Comparison of ENCODE assay signal across 24 mouse cellular contexts in the genomic region with DNA sequence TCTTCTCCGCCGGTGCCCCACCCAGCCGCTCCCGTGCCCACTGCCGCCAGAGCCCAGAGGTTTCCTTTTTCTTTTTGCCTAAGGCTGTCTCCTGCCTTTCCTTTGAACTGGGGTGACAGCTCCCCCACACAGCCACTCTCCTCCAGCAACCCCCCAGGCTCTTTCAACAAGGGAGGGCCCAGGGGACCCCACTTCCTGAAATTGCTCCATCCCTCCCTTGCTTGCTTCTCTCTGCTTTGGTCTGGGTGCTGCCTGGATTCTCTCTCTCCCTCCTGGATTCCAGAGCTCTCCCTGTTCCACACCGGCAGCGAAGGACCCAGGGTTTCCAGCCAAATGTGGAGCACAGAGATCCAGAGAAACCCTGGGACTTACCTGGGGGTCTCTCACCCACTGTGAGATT. TPM values are rescaled to one million over a fixed set of nuclear protein-coding genes. Genes with fewer than 3 reads are reported as not detected.
DNase-seq lines count a peak whose midpoint lies in the region; ATAC-seq lines count a peak whose summit lies in the region.
"Had no signal": no experiment of that assay in that cellular context is flagged by ENCODE, and none has a peak within 500 bp of the region (broad histone marks: within the 10 kb centered on the region; RNA-seq: fewer than 3 reads in every experiment).

No protein-coding gene starts in this region.

- no peak overlapping the region for H3K4me3 ChIP-seq in midbrain, embryonic 11.5 days (ENCODE audit: low read depth, low read length)
- H3K4me3 ChIP-seq in midbrain, embryonic 10.5 days: no peak overlapping the region
- no peak overlapping the region for H3K4me3 ChIP-seq in kidney, embryonic 14.5 days (ENCODE audit: low read length)
- H3K4me3 ChIP-seq: forebrain, embryonic 10.5 days; forebrain, embryonic 13.5 days; heart, adult 2 months; heart, embryonic 10.5 days; heart, embryonic 13.5 days; hindbrain, embryonic 12.5 days; hindbrain, embryonic 15.5 days had no signal

- H3K27me3 ChIP-seq in midbrain, embryonic 11.5 days (ENCODE audit: control insufficient read depth, insufficient read depth, low read length): peaks cover 22% of the 10 kb centered on the region
- H3K27me3 ChIP-seq in midbrain, embryonic 10.5 days (ENCODE audit: low read depth, poor library complexity, severe bottlenecking): peaks cover 70% of the 10 kb centered on the region
- H3K27me3 ChIP-seq in kidney, embryonic 14.5 days (ENCODE audit: control insufficient read depth, insufficient read depth, low read length): peaks cover 42% of the 10 kb centered on the region

- no peak overlapping the region for H3K27ac ChIP-seq in midbrain, embryonic 11.5 days (ENCODE audit: low read depth, low read length)
- no peak overlapping the region for H3K27ac ChIP-seq in midbrain, embryonic 10.5 days (replicated peaks)
- no peak overlapping the region for H3K27ac ChIP-seq in kidney, embryonic 14.5 days (ENCODE audit: low read depth, low read length)
- H3K27ac ChIP-seq: forebrain, embryonic 10.5 days; forebrain, embryonic 13.5 days; heart, adult 2 months; heart, embryonic 10.5 days; heart, embryonic 13.5 days; hindbrain, embryonic 12.5 days; hindbrain, embryonic 15.5 days had no signal

- no peaks in the 10 kb centered on the region; the same call in 1 of the 2 replicates for H3K4me1 ChIP-seq in midbrain, embryonic 11.5 days (ENCODE audit: control insufficient read depth, insufficient read depth, low read length)
- peaks cover 11% of the 10 kb centered on the region for H3K4me1 ChIP-seq in midbrain, embryonic 10.5 days
- 0 out of 2 replicates have a peak, but pooled peaks cover 6% of the 10 kb centered on the region for H3K4me1 ChIP-seq in kidney, embryonic 14.5 days (ENCODE audit: control insufficient read depth, insufficient read depth, low read length)

- no peaks in the 10 kb centered on the region for H3K36me3 ChIP-seq in midbrain, embryonic 11.5 days (ENCODE audit: control insufficient read depth, insufficient read depth, low read length)
- no peaks in the 10 kb centered on the region for H3K36me3 ChIP-seq in midbrain, embryonic 10.5 days
- H3K36me3 ChIP-seq in kidney, embryonic 14.5 days (ENCODE audit: control insufficient read depth, insufficient read depth, low read length): no peaks in the 10 kb centered on the region
- H3K36me3 ChIP-seq: forebrain, embryonic 10.5 days; heart, embryonic 10.5 days; heart, embryonic 13.5 days; hindbrain, embryonic 12.5 days; hindbrain, embryonic 15.5 days had no signal

- no peaks in the 10 kb centered on the region for H3K9me3 ChIP-seq in midbrain, embryonic 11.5 days (ENCODE audit: control insufficient read depth, low read length)
- no peaks in the 10 kb centered on the region for H3K9me3 ChIP-seq in midbrain, embryonic 10.5 days (replicated peaks)
- H3K9me3 ChIP-seq in kidney, embryonic 14.5 days (ENCODE audit: control insufficient read depth, low read length): no peaks in the 10 kb centered on the region
- H3K9me3 ChIP-seq: forebrain, embryonic 10.5 days; forebrain, embryonic 13.5 days; heart, embryonic 10.5 days; heart, embryonic 13.5 days; hindbrain, embryonic 12.5 days; hindbrain, embryonic 15.5 days had no signal

- ATAC-seq in midbrain, embryonic 11.5 days (ENCODE audit: low FRiP score): no peak
- peak; percentile 36; the same call in 1 of the 2 replicates for ATAC-seq in common myeloid progenitor, adult 5-6 weeks (replicated peaks; ENCODE audit: low read depth, poor library complexity, severe bottlenecking)
- ATAC-seq in megakaryocyte, adult 5-6 weeks (ENCODE audit: poor library complexity, severe bottlenecking): peak; percentile 37
- ATAC-seq in kidney, embryonic 14.5 days (ENCODE audit: low FRiP score, low TSS enrichment): no peak
- ATAC-seq: activated CD4-positive, CD25-positive, alpha-beta regulatory T cell, adult 4 months; CD4-positive, CD25-positive, alpha-beta regulatory T cell, adult 4 months; forebrain, embryonic 13.5 days; forebrain, embryonic 16.5 days; intestine, postnatal 0 days had no signal

- whole genome bisulfite sequencing in midbrain, embryonic 11.5 days: 72% methylated on average over 7 of the region's 7 CpGs
- WGBS in midbrain, embryonic 10.5 days: 75% methylated on average over 7 of the region's 7 CpGs
- WGBS in kidney, embryonic 14.5 days: 50% methylated on average over 7 of the region's 7 CpGs

- H3K9ac ChIP-seq in midbrain, embryonic 11.5 days (ENCODE audit: low read length): no peak overlapping the region
- H3K9ac ChIP-seq in kidney, embryonic 14.5 days (ENCODE audit: low read depth, low read length): no peak overlapping the region
- H3K9ac ChIP-seq: forebrain, embryonic 13.5 days; heart, embryonic 13.5 days; hindbrain, embryonic 12.5 days; hindbrain, embryonic 15.5 days had no signal

- H3K4me2 ChIP-seq in midbrain, embryonic 11.5 days: no peak overlapping the region
- no peak overlapping the region for H3K4me2 ChIP-seq in kidney, embryonic 14.5 days (replicated peaks; ENCODE audit: low read depth, low read length)
- H3K4me2 ChIP-seq: forebrain, embryonic 13.5 days; heart, embryonic 13.5 days; hindbrain, embryonic 12.5 days; hindbrain, embryonic 15.5 days had no signal

- peak; percentile 51 for DNase-seq in midbrain, embryonic 11.5 days (ENCODE audit: low spot score, missing footprints)
- no peak for DNase-seq in midbrain, embryonic 10.5 days (ENCODE audit: low spot score)
- DNase-seq in frontal cortex, postnatal 10 days (ENCODE audit: low spot score in 2 of 2): no peak
- DNase-seq: adrenal gland, adult 8-10 months; adrenal gland, postnatal 25 days; cerebellum, adult 2 months; cerebellum, postnatal 36 days; gastrocnemius, postnatal 25 days; heart, adult 2 months; heart, postnatal 14 days had no signal

RNA-seq across cellular contexts. Expression of gene Lgr6, which starts 4.7 kb away (rescaled TPM):
- polyA plus RNA-seq in midbrain, embryonic 11.5 days (2014; fragmentation: Nextera tagmentation; extraction: Ambion mirVana): 0.12 and 0.15 TPM in 2 replicates
- 0.06 and 0.17 TPM in 2 replicates for polyA plus RNA-seq in midbrain, embryonic 10.5 days (2016; fragmentation: Nextera tagmentation; extraction: Ambion mirVana)
- total RNA-seq in common myeloid progenitor, adult 5-6 weeks (2017): 0.05 TPM in 1 of 2 replicates, not detected in the other
- not detected in 2 replicates for total RNA-seq in megakaryocyte, adult 5-6 weeks (2015)
- not detected in 2 replicates for total RNA-seq in megakaryocyte, adult 5-6 weeks (2017)
- polyA plus RNA-seq in kidney, embryonic 14.5 days (2014; fragmentation: Nextera tagmentation; extraction: Ambion mirVana): 0.66 and 0.81 TPM in 2 replicates
- total RNA-seq: hematopoietic stem cell, adult 5-6 weeks had no signal
- polyA plus RNA-seq: activated CD4-positive, CD25-positive, alpha-beta regulatory T cell, adult 4 months had no signal

RNA-seq across cellular contexts. Expression of gene Ptpn7, which starts 32.1 kb away (rescaled TPM):
- 1.4 and 1.6 TPM in 2 replicates for polyA plus RNA-seq in midbrain, embryonic 11.5 days (2014; fragmentation: Nextera tagmentation; extraction: Ambion mirVana)
- 1.3 and 2.4 TPM in 2 replicates for polyA plus RNA-seq in midbrain, embryonic 10.5 days (2016; fragmentation: Nextera tagmentation; extraction: Ambion mirVana)
- 92.4 and 105 TPM in 2 replicates for total RNA-seq in common myeloid progenitor, adult 5-6 weeks (2017)
- total RNA-seq in megakaryocyte, adult 5-6 weeks (2015): 25.5 and 29.5 TPM in 2 replicates
- total RNA-seq in megakaryocyte, adult 5-6 weeks (2017): 49.7 and 54.2 TPM in 2 replicates
- 0.66 and 0.83 TPM in 2 replicates for polyA plus RNA-seq in kidney, embryonic 14.5 days (2014; fragmentation: Nextera tagmentation; extraction: Ambion mirVana)

RNA-seq across cellular contexts. Expression of gene Arl8a, which starts 46.2 kb away (rescaled TPM):
- 61.3 and 72.2 TPM in 2 replicates for polyA plus RNA-seq in midbrain, embryonic 11.5 days (2014; fragmentation: Nextera tagmentation; extraction: Ambion mirVana)
- 46.5 and 67.6 TPM in 2 replicates for polyA plus RNA-seq in midbrain, embryonic 10.5 days (2016; fragmentation: Nextera tagmentation; extraction: Ambion mirVana)
- total RNA-seq in common myeloid progenitor, adult 5-6 weeks (2017): 16.2 and 16.4 TPM in 2 replicates
- total RNA-seq in megakaryocyte, adult 5-6 weeks (2015): 83.3 and 93.2 TPM in 2 replicates
- total RNA-seq in megakaryocyte, adult 5-6 weeks (2017): 37.1 and 49.1 TPM in 2 replicates
- polyA plus RNA-seq in kidney, embryonic 14.5 days (2014; fragmentation: Nextera tagmentation; extraction: Ambion mirVana): 32.0 and 44.5 TPM in 2 replicates

Comparison
In these comparisons a context has a peak if more than half of its experiments do, and no peak if none do; other contexts are left out.
1. ATAC-seq: peak in common myeloid progenitor, adult 5-6 weeks (single experiment) and megakaryocyte, adult 5-6 weeks (single experiment); none in midbrain, embryonic 11.5 days (single experiment) and kidney, embryonic 14.5 days (single experiment).